Mouse (Mus musculus) ES-E14 (cell line): ENCODE measurements around the gene Ppp4r2. TPM values are rescaled to one million over a fixed set of nuclear protein-coding genes. Genes with fewer than 3 reads are reported as not detected.

Source experiments
- DNase-seq: peaks from one replicate; pipeline ENCODE4 v3.0.0-alpha.2; 2013; ENCODE audit warnings: low read depth, low spot score
- H3K27ac ChIP-seq: 2 replicates; pipeline ENCODE4 v1.5.1; 2012; ENCODE audit warnings: low read depth, mild to moderate bottlenecking, low read length, moderate library complexity, mixed read lengths; ENCODE audit not compliant: poor library complexity, insufficient read depth, severe bottlenecking
- H3K36me3 ChIP-seq: 2 replicates; pipeline ENCODE4 v1.6.1; 2012; ENCODE audit warnings: mild to moderate bottlenecking, low read length, moderate library complexity, mixed read lengths; ENCODE audit not compliant: control insufficient read depth, poor library complexity, insufficient read depth, severe bottlenecking
- H3K4me1 ChIP-seq, 2 experiments: fragments of 150-350 bp in 1 of 2; sonication (generic) in 1 of 2; 2 replicates each; pipeline ENCODE4 v1.6.1; 2012; ENCODE audit warnings: low read length in 2 of 2, mild to moderate bottlenecking in 1 of 2, mixed read lengths in 1 of 2; ENCODE audit not compliant: control insufficient read depth in 2 of 2, insufficient read depth in 2 of 2, poor library complexity in 1 of 2
- H3K4me3 ChIP-seq, 2 experiments: fragments of 150-350 bp in 1 of 2; sonication (generic) in 1 of 2; 2 replicates each; pipeline ENCODE4 v1.5.1; 2012; ENCODE audit warnings: low read length in 2 of 2, low read depth in 1 of 2, mild to moderate bottlenecking in 1 of 2, mixed read lengths in 1 of 2; ENCODE audit not compliant: insufficient read depth in 1 of 2, poor library complexity in 1 of 2, severe bottlenecking in 1 of 2
- H3K9ac ChIP-seq: 2 replicates; pipeline ENCODE4 v1.6.1; 2012; ENCODE audit warnings: low read depth, mild to moderate bottlenecking, low read length, mixed read lengths; ENCODE audit not compliant: poor library complexity, insufficient read depth, severe bottlenecking
- H3K9me3 ChIP-seq: fragments of 150-350 bp; sonication (generic); 2 replicates; pipeline ENCODE4 v1.6.1; 2012; ENCODE audit warnings: low read depth, mild to moderate bottlenecking, low read length; ENCODE audit not compliant: control insufficient read depth, insufficient read depth
- CHD2 ChIP-seq: IDR thresholded peaks from 2 replicates; pipeline ENCODE4 v1.6.1; 2014; ENCODE audit warnings: mild to moderate bottlenecking, low read depth, low read length, inconsistent platforms
- HCFC1 ChIP-seq: IDR thresholded peaks from 2 replicates; pipeline ENCODE4 v1.6.1; 2012; ENCODE audit warnings: low read length, inconsistent platforms, borderline replicate concordance; ENCODE audit not compliant: insufficient read depth
- MAFK ChIP-seq: IDR thresholded peaks from 2 replicates; pipeline ENCODE4 v1.6.1; 2014; ENCODE audit warnings: mild to moderate bottlenecking, low read depth, low read length, inconsistent platforms; ENCODE audit not compliant: insufficient read depth
- ZC3H11A ChIP-seq: IDR thresholded peaks from 2 replicates; pipeline ENCODE4 v1.6.1; 2012; ENCODE audit warnings: low read depth, mild to moderate bottlenecking, inconsistent platforms, low read length, borderline replicate concordance
- ZNF384 ChIP-seq: IDR thresholded peaks from 2 replicates; pipeline ENCODE4 v1.6.1; 2012; ENCODE audit warnings: low read depth, low read length, inconsistent platforms
- in situ Hi-C, 2 experiments: fragments of 600-800 bp; cut with MboI; formaldehyde crosslinking; loops; one replicate each; pipeline ENCODE4 v1.15.1; 2025; ENCODE audit warnings: low sequenced_read_pairs in 2 of 2, inconsistent platforms in 1 of 2; ENCODE audit not compliant: unreplicated experiment in 2 of 2
- total RNA-seq: library from RNA; depleted of rRNA; stranded (reverse); fragments of 300-350 nt; gene quantifications from 2 replicates; pipeline ENCODE4 v1.2.3, GENCODE M21; 2012; rRNA removed

Ppp4r2 gene
- total RNA-seq, result 66.8 and 75.3 TPM in 2 replicates

DNA sequence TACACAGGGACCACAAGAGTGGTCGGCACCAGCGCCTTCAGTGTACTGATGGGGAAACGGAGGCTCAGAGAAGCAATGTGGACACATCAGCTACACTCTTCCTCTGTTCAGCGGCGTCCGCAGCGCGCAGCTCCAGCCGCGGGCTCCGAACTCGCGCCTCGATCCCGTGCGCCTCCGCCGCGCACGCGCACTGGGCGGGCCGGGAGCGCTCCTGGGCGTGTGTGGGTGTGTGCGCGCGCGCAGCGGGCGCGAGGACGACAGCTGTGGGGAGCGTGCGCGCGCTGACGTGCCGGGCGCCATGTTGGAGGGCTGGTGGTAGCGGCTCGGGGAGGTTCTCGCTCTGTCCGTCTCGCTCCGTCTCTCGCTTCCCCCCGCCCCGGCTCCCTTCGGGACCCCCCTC, at the start of gene Ppp4r2:
Ppp4r2 (plus strand) TSS at position 268 of the 400 bp plus-strand sequence.
- Histone ChIP-seq H3K4me1 (no peaks in the 10 kb centered on the region; a peak in 1 of 4 replicates), H3K27ac (peak within 1 kb of the TSS; percentile 68; the same call in 1 of the 2 replicates), H3K9me3 (no peaks in the 10 kb centered on the region), H3K4me3 (peak within 1 kb of the TSS; percentile 92 to 100), H3K9ac (peak within 1 kb of the TSS; percentile 100), H3K36me3 (peaks cover 14% of the 10 kb centered on the region)
- peak; percentile 83 for DNase-seq
- in situ Hi-C loops, result no loop called here
- TF ChIP-seq ZNF384 (no peak), HCFC1 (no peak), CHD2 (no peak), MAFK (no peak), ZC3H11A (no peak)

DNA sequence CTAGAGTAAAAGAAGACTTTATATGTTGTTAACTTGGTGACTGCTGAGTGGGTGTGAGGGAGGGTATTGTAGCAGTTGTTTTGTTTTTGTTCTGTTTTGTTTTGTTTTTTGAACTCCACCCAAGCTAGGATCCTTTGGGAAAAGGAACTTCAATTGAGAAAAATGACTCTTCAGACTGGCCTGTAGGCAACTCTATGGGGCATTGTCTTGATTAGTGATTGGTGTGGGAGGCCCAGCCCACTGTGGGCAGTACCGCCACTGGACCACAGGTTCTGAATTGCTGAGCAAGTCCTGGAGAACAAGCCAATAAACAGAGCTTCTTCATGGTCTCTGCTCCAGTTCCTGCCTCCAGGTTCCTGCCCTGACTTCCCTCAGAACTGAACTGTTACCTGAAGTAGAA, 45.7 kb upstream of the Ppp4r2 start:
- no peak overlapping the region for H3K9ac ChIP-seq
- DNase-seq, result no peak
- H3K27ac ChIP-seq, result no peak overlapping the region
- H3K9me3 ChIP-seq, result no peaks in the 10 kb centered on the region
- in situ Hi-C loops, result no loop called here
- no peaks in the 10 kb centered on the region for H3K4me1 ChIP-seq
- TF ChIP-seq CHD2 (no peak), HCFC1 (no peak), ZNF384 (no peak), MAFK (no peak), ZC3H11A (no peak)
- no peaks in the 10 kb centered on the region for H3K36me3 ChIP-seq
- H3K4me3 ChIP-seq, result no peak overlapping the region

DNA sequence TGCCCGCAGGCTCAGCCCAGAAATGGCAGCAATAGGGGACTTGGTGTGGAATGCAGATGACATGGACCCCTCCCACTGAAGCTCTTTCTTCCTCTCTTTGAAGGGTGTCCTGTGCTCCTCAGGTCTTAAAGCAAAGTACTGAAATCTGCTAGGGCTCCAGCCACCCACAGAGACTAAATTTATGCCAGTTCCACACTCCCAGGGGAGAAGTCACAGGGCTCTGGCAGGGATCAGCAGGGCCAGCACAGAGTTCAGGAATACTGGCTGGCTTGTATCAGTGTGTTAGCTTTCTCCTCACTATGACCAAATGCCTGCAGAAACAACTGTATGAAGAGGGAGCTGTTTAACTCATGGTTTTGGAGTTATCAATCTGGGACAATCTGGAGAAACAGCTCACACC, 44.3 kb upstream of the Ppp4r2 start:
- DNase-seq, result no peak
- no peaks in the 10 kb centered on the region for H3K4me1 ChIP-seq
- H3K27ac ChIP-seq, result no peak overlapping the region
- in situ Hi-C loops, result no loop called here
- TF ChIP-seq CHD2 (no peak), HCFC1 (no peak), ZC3H11A (no peak), MAFK (no peak), ZNF384 (no peak)
- H3K9me3 ChIP-seq, result no peaks in the 10 kb centered on the region
- H3K36me3 ChIP-seq, result no peaks in the 10 kb centered on the region
- H3K4me3 ChIP-seq, result no peak overlapping the region
- H3K9ac ChIP-seq, result no peak overlapping the region

DNA sequence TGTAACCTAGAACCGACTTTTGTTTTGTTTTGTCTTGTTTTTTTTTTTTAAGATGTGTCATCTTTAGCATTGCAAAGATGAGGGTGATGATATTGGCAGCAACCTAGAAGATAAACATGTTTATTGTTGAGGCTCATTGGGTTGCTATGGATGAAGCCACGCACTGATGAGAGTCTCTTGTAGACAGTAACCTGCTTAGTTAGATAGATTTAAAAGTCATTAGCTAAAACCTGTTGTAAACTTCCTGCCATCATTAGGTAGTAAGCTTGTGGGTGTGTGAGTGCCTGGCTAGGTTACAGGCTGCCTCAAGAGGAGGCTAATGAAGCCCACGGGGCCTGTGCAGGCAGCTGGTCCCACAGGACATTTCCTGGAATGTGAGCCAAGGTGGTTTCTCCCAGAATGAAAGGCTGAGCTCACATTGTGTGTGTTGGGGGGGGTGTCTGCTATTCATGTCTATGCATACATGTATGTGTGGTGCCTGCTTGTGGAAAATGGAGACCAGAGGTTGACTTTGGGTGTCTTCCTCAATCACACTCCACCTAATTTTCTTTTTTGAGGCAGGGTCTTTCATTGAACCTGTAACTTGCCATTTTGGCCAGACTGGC, 41.3 kb upstream of the Ppp4r2 start:
- in situ Hi-C loops, result no loop called here
- no peaks in the 10 kb centered on the region for H3K9me3 ChIP-seq
- no peak overlapping the region for H3K4me3 ChIP-seq
- TF ChIP-seq ZNF384 (no peak), ZC3H11A (no peak), HCFC1 (no peak), MAFK (no peak), CHD2 (no peak)
- no peaks in the 10 kb centered on the region for H3K4me1 ChIP-seq
- no peak overlapping the region for H3K27ac ChIP-seq
- no peaks in the 10 kb centered on the region for H3K36me3 ChIP-seq
- no peak for DNase-seq
- no peak overlapping the region for H3K9ac ChIP-seq
